Mouse (Mus musculus) right cerebral cortex, postnatal 36 days (tissue): Measurements from ENCODE around the gene Wdr18.

ENCODE experiments used
- DNase-seq, 2 experiments: peaks; one replicate each; pipeline ENCODE4 v3.0.0; 2022; ENCODE audit warnings: low spot score in 2 of 2, mixed read lengths in 1 of 2

The Wdr18 gene

DNA sequence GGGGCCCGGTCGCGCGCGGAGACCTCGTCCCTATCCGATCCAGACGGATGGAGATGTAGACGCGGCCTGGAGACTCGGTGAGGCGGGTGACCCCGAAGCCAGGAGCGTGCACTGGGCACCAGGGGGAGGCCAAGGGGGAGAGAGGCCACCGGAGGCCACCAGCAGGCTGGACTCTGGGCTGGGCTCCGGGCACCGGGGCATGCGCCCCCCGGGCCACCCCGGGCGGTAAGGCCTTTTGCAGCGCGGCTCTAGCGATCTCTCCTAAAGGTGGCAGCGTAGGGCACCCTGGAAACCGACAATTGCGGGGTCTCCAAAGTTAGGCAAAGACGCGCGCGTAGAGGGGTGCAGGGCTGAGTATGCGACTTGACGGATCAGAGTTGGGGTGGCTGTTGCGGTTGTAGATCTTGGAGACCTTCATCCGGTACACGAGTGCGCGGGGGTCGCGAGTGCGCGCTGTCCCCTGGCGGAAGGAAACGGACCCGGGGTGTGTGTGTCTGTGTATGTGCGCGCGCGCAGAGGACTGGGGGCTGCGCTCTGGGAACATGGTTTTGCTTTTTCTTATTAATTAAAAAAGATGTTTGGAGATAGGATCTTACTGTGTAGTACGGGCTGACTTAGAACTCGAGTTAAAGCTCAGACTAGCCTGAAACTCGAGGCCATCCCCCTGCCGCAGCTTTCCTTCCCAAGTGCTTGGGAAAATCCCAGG, 32.5 kb upstream of the Wdr18 start:
- DNase-seq: no peak

DNA sequence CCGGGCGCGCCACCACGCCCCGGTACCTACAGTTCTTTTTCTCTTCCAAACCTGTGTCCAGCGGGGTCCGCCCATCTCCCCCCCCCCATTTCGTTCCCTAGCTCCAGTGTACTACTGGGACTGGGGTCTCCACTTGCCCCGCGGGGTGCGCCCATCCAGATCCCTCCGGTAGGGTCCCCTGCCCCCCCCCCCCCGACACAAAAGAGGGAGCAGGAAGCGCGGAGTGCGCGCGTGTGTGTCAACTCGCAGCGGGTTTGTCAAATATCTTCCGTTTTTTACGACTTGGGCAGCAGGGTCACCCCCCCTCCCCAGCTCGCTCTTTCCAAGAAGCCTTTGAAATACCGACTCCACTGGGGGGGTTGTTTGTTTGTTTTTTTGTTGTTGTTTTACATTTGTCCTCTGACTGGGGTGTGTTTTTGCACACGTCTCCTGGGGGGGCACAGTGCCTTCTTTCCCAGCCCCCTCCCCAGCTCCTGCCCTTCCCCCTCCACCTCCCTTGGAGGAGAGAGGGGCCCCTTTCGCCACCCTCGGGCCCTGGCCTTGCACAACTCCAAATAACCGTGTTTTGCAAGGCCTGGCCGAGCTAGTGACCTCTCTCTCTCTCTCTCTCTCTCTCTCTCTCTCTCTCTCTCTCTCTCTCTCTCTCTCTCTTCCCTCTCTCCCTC, 31.8 kb upstream of the Wdr18 start:
- DNase-seq: no peak

DNA sequence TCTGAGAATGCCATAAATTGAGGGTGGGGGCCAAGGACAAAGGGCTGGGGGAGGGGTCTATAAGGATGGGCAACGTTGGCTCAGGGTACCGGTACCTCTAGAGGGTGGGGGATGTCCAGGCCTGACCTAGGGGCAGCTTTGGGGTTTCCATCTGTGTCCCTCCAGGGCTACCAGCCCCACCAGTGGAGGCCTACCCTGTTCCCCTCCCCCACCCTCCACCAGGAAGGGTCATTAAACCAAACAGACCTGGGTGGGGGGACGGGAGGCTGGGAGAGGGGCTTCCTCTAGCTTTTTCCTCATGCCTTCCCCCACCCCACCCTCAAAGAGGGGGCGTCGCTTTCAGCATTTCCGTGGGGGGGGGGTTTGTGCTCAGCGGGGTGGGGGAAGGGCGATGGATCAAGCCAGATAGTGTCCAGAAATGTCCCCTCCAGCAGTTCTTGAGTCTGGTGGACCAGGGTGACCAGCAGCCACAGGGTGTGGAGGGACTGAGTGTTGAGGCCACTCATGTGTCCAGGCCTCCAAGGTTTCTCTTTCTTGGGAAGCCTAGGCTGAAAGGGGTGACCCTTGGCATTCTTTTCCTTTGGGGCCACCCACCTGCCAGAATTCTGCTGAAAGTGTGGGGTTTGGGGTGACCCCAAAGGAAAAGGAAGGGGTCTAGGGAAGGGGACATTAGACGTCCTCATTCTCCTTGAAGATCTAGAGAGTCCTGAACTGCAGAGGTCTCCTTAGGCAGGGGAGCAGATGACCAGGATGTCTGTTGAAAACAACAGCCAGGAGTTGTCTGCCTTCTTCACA, 30.8 kb upstream of the Wdr18 start:
- DNase-seq: no peak

DNA sequence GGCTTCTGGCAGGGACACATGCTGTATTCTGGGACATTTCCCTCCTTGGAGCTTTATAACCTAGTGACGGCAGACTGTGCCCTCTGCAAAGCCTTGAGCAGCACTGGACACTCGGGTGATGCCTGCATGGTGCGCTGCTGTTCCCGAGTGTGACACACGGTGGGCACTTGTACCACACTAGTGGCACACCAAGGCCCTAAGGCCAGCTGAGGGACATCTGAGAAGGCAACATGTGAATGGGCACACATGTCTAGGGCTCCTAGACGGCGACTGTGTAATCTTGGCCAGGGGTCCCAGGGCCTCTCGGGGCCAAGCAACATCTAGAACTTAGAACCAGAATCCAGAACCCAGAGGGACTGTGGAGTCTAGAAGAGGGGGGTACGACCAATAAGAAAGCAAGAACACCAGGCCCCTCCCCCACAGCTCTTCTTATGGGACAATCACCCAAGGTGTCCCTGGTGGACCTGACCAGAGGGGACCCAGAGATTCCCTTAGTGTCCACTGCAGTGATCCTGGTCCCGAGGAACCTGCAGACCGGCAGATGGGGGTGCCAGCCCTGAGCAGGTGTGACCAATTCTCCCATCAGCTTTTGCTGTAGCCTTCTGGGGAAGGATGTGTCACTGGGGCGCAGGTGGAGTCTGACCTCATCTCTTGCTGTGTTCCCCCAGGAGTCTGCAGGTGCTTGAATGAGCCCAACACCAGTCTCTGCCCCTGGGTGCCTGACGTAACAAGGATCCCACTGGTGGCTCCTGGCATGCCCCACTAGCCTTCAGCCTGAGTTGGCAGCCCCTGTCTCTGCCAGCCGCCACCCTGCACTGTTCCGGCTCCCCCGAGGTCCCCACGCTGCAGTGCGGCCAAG, 29.8 kb upstream of the Wdr18 start:
- DNase-seq: no peak

DNA sequence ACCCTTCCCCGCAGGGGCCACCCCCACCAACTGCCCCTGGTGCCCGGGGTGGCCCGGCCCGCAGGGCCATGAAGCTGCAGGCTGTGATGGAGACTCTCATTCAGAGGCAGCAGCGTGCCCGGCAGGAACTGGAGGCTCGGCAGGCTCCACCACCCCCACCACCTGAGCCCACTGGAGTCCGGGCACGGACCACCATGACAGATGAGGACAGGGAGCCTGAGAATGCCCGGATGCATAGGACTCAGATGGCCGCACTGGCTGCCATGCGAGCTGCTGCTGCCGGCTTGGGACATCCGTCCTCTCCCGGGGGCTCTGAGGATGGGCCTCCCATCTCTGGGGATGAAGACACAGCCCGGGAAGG, 29.1 kb upstream of the Wdr18 start:
- no peak for DNase-seq

DNA sequence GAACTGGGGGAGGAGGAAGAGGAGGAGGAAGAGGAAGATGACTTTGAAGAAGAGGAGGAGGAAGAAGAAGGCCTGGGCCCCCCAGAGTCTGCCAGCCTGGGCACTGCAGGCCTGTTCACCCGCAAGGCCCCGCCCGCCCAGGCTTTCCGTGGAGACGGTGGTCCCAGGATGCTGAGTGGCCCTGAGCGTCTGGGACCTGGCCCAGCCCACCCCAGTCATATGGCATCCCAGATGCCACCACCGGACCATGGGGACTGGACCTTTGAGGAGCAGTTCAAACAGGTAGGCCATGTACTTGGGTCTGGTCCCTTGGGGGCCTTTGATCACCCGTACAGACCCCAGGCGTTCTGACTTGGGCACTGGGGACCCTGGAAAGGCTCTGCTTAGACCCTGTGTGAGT, 28.2 kb upstream of the Wdr18 start:
- no peak for DNase-seq

DNA sequence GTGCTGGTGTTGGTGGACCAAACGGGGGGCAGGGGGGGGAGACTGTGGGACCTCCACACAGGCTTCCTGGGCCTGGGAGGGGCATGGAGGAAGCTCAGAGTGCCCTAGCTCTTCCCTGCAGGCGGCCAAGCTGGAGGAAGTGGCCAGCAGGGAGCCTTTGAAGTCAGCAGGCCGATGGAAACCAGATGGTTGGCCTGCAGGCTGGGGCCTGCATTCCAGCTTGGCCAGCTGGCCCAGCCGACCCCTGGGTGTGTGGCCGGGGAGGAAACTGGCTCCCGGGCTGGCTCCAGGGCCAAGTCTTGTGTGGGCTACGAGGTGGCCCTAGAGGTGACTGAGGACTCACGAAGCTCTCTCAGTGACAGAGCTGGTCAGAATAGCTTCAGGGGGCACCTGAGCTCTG, 27.2 kb upstream of the Wdr18 start:
- no peak for DNase-seq

DNA sequence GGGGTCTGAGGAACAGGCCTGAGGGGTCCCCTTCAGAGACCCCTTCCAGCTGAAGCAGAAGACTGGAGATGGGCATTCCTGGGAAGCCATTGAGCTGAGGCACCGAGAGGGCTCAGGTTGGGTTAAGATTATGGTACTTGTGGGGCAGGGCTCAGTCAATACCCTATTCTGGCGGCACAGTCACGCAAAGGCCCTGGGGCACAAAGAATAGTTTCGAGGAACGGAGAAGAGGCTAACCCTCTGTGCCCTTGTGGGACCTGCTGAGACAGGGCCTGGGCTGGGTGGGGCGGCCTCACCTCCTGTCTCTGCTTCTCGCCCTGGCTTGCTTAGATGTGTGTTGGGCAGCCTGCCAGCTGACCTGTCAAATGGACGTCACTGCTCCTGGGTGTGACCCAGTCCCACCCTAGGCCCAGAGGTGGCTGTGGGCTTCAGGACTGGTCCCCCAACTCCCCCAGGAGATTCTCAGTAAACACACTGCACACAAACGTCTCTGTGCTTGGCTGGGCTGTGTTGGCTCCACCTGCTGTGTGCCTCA, 26.7 kb upstream of the Wdr18 start:
- DNase-seq: no peak

DNA sequence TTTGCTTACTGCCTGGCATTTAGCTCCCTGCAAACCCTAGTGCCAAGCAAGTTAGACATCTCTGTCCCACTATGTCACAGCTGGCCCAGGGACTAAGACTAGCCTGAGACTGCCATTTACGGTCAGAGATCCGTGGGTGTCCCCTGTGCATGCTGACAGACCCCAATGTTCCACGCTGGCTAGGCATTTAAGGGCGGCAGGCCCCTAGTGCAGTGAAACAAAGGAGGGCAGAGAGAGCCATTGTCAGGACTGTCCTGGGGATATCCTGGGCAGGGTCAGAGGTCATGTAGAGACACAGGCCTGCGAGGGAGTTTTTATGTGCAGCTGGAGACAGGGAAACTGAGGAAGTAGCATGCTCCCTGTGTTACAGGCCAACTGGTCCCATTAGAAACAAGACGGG, 26.1 kb upstream of the Wdr18 start:
- DNase-seq: no peak

DNA sequence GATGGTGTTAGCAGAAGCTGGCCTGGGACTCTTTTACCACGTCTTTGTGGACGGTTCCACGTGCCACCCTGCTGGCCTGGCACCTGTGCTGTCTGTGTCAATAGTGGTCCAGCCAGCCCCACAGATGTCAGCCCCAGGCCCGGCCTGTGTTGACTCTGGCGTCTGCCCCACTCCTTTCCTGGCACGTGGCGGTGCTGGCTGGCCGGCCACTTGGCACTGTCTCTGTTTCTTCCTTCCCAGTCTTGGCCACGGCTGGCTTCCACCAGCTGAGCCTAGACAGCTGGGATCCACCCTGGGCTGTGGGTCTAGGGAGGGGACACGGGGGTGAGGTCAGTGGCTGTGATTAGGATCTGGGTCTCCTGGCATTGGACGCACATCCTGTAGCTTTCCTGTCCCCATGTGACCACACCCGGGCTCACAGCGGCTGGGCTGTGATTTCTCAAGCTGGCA, 25.7 kb upstream of the Wdr18 start:
- peak in 1 of 2 experiments; percentile 49 for DNase-seq

DNA sequence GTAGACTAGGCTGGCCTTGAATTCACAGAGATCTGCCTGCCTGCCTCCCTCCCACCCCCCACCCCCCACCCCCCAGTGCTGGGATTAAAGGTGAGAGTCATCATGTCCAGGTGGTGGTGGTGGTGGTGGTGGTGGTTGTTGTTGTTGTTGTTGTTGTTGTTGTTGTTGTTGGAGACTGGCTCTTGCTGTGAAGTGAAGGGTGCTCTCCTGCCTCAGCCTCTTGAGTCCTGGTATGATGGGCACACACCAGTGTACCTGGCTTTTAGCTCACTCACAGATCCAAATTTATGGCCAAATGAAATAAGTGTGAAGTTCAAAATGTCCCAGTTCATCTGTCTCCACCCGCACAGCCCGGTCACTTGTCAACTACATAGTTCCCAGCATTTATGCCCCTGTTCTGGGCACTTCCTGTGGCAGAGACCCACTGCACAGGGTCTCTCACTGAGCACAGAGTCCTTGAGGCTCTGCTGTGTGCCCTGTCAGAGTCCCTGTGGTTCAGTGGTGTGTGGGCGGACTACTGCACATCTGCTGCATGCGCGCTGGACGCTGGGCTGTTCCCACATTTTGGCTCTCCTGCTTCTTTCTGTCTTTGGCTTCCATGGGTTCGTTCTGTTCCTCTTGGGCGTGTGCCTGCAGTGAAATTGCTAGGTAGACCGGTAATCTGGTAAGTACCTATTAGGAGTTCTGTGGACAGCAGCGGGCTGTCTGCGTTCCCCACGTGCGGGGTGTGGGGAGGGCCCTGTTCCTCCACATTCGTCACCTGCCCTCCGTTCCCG, 25.0 kb upstream of the Wdr18 start:
- no peak for DNase-seq

DNA sequence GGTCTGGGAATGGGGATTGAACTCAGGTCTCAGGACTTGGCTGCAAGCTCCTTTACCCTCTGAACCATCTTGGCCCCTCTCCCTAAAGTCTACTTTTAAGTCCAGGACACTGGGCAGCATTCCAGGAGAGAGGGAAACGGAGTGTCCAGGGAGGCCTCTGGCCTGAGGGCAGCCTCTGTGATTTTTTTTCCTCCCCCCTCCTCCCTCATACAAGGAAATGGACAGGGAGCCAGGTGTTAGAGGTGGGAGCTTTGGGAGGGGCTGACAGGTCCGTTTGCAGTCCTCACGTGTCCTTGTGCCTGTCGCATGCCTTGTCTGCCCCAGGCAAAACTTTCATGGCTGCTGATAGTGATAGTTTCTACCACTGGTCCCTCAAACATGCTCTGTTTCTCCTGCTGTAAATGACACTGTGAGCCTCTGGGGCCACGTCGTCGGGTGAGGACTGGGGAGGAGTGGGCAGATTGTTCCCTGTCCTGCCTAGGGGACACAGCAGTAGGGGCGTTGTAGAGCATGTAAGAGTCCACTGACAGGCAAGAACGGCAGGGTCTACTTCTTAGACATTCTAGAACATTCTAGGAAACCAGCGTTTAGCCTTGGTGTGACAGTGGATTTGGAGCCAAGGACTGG, 23.6 kb upstream of the Wdr18 start:
- DNase-seq: no peak

DNA sequence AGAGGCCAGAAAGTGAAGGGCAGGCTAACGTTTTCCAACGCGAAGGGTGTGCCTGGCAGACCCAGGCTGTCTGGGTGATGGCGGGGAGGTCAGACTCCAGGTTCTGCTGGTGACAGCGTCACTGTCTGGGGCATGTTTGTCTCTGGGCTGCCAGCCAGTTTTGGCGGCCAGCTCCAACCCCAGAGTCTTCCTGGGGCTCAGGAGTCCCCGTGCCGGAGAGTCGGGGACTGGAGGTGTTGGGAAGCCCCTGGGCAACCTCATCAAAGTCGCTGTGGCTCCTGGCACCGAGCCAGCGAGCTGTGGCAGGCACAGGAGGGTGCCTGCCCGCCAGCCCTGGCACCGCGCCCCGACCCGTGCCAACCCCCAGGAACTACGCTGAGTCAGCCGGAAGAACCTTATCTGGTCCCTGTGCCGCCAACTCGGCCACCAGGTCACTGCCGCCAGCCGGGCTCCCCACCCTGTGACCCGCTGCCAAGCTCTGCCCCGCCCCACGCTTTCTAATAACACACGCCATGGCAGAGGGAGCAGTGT, 23.0 kb upstream of the Wdr18 start:
- no peak for DNase-seq

DNA sequence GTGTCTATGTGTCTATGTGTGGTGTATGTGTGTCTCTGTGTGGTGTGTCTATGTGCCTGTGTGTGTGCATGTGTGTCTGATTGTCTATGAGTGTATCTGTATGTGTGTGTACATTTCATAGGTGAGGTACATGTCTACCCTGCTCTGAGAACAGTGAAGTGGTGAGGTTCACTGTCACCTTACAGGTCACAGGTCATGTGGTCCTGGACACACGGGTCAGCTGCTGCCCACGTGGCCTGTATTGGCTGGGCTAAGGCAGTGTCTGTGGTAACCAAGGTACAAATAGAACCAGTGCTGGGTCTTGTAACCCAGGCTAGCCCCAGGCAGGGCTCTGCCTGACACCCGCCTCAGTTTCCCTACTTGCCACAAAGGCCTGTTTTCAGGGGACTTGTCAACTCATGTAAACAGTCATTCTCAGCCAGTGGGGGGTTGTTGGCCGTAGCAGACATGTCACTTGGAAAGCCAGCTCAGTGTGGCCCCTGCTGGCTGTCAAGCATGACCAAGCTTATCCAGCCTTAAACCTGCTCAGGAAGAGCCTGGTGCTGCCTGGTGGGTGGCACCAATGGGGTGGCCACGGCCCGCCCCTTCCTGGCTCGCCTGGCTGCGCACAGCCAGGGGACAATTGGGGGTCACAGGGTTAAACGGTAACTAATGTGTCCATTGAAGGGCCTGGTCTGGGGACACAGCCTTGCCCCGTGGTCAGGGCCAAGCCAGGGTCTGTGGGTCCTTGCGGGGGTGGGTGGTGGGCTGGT, 22.0 kb upstream of the Wdr18 start:
- no peak for DNase-seq

DNA sequence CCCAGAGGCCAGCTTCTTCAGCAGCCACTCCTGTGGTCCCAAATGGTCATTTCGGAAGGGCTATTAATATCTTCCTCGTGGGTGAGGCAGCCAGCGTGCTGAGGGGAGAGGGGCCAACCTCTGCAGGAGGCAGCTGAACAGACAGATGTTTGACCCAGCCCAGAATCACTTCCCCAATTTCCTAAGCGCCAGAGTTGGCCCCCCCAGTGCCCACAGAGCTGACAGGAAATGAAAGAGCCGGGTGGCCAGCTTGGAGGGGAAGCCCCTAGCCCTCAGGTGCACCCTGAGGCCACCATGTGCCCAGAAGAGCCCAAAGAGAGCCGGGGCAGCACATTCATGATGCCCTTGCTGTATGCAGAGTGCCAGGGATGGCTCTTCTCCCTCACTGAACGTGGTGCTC, 19.2 kb upstream of the Wdr18 start:
- no peak for DNase-seq

DNA sequence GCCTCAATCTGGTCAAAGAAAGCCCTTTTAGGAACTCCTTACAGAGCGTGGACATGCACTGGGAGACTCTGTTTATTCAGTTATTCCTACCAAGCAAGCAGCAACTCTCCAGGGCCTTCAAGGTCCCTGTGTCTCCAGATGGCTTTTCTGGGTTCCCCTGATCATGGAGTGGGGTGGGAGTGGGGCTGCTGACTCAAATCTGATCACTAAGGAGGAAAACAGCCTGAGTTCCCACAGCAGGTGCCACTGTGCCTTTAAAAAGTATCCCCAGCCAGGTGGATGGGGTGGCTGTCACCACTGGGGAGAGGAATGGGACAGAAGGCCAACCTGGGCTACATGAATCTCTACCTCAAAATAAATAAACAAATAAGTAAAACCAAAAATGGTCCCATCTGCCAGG, 17.0 kb upstream of the Wdr18 start:
- DNase-seq: no peak

DNA sequence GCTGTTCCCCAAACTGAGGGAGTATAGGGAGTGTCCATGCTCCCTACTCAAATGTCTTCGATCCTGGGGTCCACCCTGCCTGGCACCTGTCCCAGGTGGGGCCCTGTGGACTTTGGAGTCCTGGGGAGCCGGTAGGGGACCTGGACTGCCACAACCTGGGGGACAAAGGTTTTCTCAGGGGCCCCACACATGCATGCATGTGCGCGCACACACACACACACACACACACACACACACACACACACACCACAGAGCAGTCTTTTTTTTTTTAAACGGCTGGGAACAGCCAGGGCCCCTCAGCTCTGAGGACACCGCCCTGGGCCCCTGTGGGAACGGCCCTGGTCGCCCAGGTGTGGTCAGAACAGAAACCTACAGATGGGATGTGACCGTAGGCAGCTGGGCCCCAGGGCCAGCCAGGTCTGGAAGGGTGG, 16.5 kb upstream of the Wdr18 start:
- DNase-seq: no peak

DNA sequence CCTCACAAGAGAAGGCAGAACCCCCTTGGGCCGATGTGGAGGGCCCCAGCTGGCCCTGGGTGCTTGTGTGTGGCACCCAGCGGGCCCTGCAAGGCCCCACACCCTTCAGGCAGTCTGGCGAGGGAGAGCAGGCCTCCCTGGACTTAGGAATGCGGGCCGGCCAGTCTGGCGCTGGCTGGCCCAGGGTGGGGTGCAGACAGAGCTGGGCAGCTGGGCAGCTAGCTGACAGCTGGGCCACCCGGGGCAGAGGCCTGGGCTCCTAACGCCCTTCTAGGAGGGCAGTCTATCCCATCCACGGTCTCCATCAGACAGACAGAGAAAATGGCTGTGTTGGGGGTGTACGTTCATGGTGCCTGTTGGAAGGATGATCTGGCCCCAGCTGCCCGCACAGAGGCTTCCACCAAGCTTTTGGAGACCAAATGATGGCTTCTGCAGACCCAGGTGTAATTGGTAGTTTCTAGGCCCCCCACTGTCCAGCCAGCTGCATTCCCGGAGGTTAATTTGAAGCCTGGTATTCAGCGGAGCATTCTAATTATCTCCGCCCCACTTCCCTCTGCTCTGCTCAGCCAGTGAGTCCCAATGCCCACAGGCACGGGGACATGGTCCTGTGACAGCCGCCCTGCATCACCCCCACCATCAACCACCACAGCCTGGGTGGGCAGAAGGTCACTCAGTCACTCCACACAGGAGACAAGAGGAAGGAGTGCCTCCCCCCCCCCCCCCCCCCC, 14.3 kb upstream of the Wdr18 start:
- no peak for DNase-seq
